Mouse (Mus musculus): Measurements from ENCODE around the gene Gmeb1. TPM values are rescaled to one million over a fixed set of nuclear protein-coding genes. Genes with fewer than 3 reads are reported as not detected.

The Gmeb1 gene
- polyA plus RNA-seq, 1 experiment: 10.3 TPM

GRCm38 (mm10) chr4:132291624-132292335, 30.4 kb upstream of the Gmeb1 start:
- TF ChIP-seq GATA1 (IDR thresholded peaks at IDR 0.05; ENCODE audit: low read length): no peak

- no peak for TF ChIP-seq GATA1 (IDR thresholded peaks at IDR 0.05; ENCODE audit: low read length)
Observed at GRCm38 (mm10) chr4:132291056-132291455, 29.7 kb upstream of the Gmeb1 start.

GRCm38 (mm10) chr4:132275949-132276348, 14.5 kb upstream of the Gmeb1 start:
- no peak for TF ChIP-seq GATA1 (IDR thresholded peaks at IDR 0.05; ENCODE audit: low read length)

GRCm38 (mm10) chr4:132274156-132274862, 12.9 kb upstream of the Gmeb1 start, which contains the start of gene Taf12:
TSS of gene Taf12 (plus strand) at chr4:132274375.
- no peak for TF ChIP-seq GATA1 (IDR thresholded peaks at IDR 0.05; ENCODE audit: low read length)

GRCm38 (mm10) chr4:132273166-132273565, 11.8 kb upstream of the Gmeb1 start:
- TF ChIP-seq GATA1 (IDR thresholded peaks at IDR 0.05; ENCODE audit: low read length): no peak

GRCm38 (mm10) chr4:132269740-132270560, 8.5 kb upstream of the Gmeb1 start:
- no peak for TF ChIP-seq GATA1 (IDR thresholded peaks at IDR 0.05; ENCODE audit: low read length)

GRCm38 (mm10) chr4:132268871-132269739, 7.7 kb upstream of the Gmeb1 start:
- no peak for TF ChIP-seq GATA1 (IDR thresholded peaks at IDR 0.05; ENCODE audit: low read length)

- no peak for TF ChIP-seq GATA1 (IDR thresholded peaks at IDR 0.05; ENCODE audit: low read length)
Observed at GRCm38 (mm10) chr4:132266835-132267349, 5.5 kb upstream of the Gmeb1 start.

GRCm38 (mm10) chr4:132263313-132263712, 1.9 kb upstream of the Gmeb1 start:
- TF ChIP-seq GATA1 (IDR thresholded peaks at IDR 0.05; ENCODE audit: low read length): no peak

GRCm38 (mm10) chr4:132262358-132262616, 885 bp upstream of the Gmeb1 start:
- TF ChIP-seq GATA1 (IDR thresholded peaks at IDR 0.05; ENCODE audit: low read length): no peak

- TF ChIP-seq GATA1 (IDR thresholded peaks at IDR 0.05; ENCODE audit: low read length): no peak
Observed at GRCm38 (mm10) chr4:132260404-132261379, 710 bp downstream of the Gmeb1 start.

GRCm38 (mm10) chr4:132259248-132259647, 2.2 kb downstream of the Gmeb1 start:
- TF ChIP-seq GATA1 (IDR thresholded peaks at IDR 0.05; ENCODE audit: low read length): no peak

GRCm38 (mm10) chr4:132256384-132256783, 5.0 kb downstream of the Gmeb1 start:
- TF ChIP-seq GATA1 (IDR thresholded peaks at IDR 0.05; ENCODE audit: low read length): no peak

GRCm38 (mm10) chr4:132254986-132255385, 6.4 kb downstream of the Gmeb1 start:
- no peak for TF ChIP-seq GATA1 (IDR thresholded peaks at IDR 0.05; ENCODE audit: low read length)
